Mouse (Mus musculus) thymus, adult 2 months (tissue): ENCODE data around the gene Tssk2. TPM values are rescaled to one million over a fixed set of nuclear protein-coding genes. Genes with fewer than 3 reads are reported as not detected.

Experiments used
- DNase-seq: peaks from one replicate; pipeline ENCODE4 v3.0.0; 2021
- H3K27ac ChIP-seq: fragments of 200-500 bp; 2 replicates; pipeline ENCODE4 v1.5.1; 2012; ENCODE audit warnings: low read length, control low read depth; ENCODE audit not compliant: control insufficient read depth, insufficient read depth
- H3K27me3 ChIP-seq: fragments of 200-500 bp; 2 replicates; pipeline ENCODE4 v1.6.1; 2012; ENCODE audit warnings: mild to moderate bottlenecking, low read length, moderate library complexity, mixed read lengths; ENCODE audit not compliant: control insufficient read depth, insufficient read depth
- H3K36me3 ChIP-seq: fragments of 200-500 bp; 2 replicates; pipeline ENCODE4 v1.6.1; 2012; ENCODE audit warnings: mild to moderate bottlenecking, low read length, moderate library complexity; ENCODE audit not compliant: control insufficient read depth, insufficient read depth
- H3K4me1 ChIP-seq: fragments of 200-500 bp; replicated peaks from 2 replicates; pipeline ENCODE4 v1.6.1; 2012; ENCODE audit warnings: low read length; ENCODE audit not compliant: control insufficient read depth, insufficient read depth
- H3K4me3 ChIP-seq: fragments of 200-500 bp; 2 replicates; pipeline ENCODE4 v1.5.1; 2012; ENCODE audit warnings: mild to moderate bottlenecking, low read length, control low read depth, moderate library complexity; ENCODE audit not compliant: control insufficient read depth, insufficient read depth
- CTCF ChIP-seq: fragments of 200-500 bp; IDR thresholded peaks from 2 replicates; pipeline ENCODE4 v1.5.1; 2012; ENCODE audit warnings: mild to moderate bottlenecking, control low read depth, low read length, moderate library complexity, borderline replicate concordance; ENCODE audit not compliant: control insufficient read depth, poor library complexity, insufficient read depth; ENCODE audit errors: extremely low read depth
- POLR2A ChIP-seq: fragments of 200-500 bp; IDR thresholded peaks from 2 replicates; pipeline ENCODE4 v1.6.1; 2012; ENCODE audit warnings: mild to moderate bottlenecking, low read length, control low read depth, moderate library complexity; ENCODE audit not compliant: control insufficient read depth, poor library complexity, insufficient read depth; ENCODE audit errors: extremely low read depth
- WGBS: fragments of 180-500 bp; shearing (Covaris S2); methylation state at CpG from one replicate; pipeline ENCODE4 v1.1.7; 2018; 5-methylcytosine and 5-hydroxymethylcytosine counted together
- polyA plus RNA-seq: library from polyadenylated mRNA; depleted of rRNA; stranded (reverse); fragments of >200 nt; gene quantifications from 2 replicates; pipeline ENCODE4 v1.2.3, GENCODE M21; 2012

Tssk2 gene
- polyA plus RNA-seq, 1 experiment: 0.35 TPM

GRCm38 (mm10) chr16:17892606-17893005 is 5.8 kb upstream of the Tssk2 start:
- no peak overlapping the region for H3K27ac ChIP-seq
- 62% methylated on average over 3 of the region's 3 CpGs for WGBS

GRCm38 (mm10) chr16:17893923-17894322 is 4.5 kb upstream of the Tssk2 start, which contains the start of gene Tssk1:
Gene Tssk1 (plus strand): TSS chr16:17894223.
- H3K4me3 ChIP-seq: no peak within 1 kb of the TSS
- no peak within 1 kb of the TSS for H3K27ac ChIP-seq
- H3K27me3 ChIP-seq: no peaks in the 10 kb centered on the region
- 91% methylated on average over 2 of the region's 2 CpGs for WGBS
- TF ChIP-seq CTCF (no peak), POLR2A (no peak)
- no peaks in the 10 kb centered on the region for H3K36me3 ChIP-seq
- no peak for DNase-seq
- peaks cover 12% of the 10 kb centered on the region for H3K4me1 ChIP-seq

More at GRCm38 (mm10) chr16:17892606-17893005, 5.8 kb upstream of the Tssk2 start:
- H3K4me3 ChIP-seq: no peak overlapping the region
- peaks cover 12% of the 10 kb centered on the region for H3K4me1 ChIP-seq
- DNase-seq: no peak
- H3K36me3 ChIP-seq: no peaks in the 10 kb centered on the region
- H3K27me3 ChIP-seq: no peaks in the 10 kb centered on the region
- TF ChIP-seq CTCF (no peak), POLR2A (no peak)

GRCm38 (mm10) chr16:17896091-17896490 is 2.3 kb upstream of the Tssk2 start:
- TF ChIP-seq POLR2A (no peak), CTCF (no peak)
- Histone ChIP-seq H3K27me3 (no peaks in the 10 kb centered on the region), H3K36me3 (peaks cover 4% of the 10 kb centered on the region), H3K4me3 (no peak overlapping the region), H3K27ac (no peak overlapping the region), H3K4me1 (no peaks in the 10 kb centered on the region)
- no peak for DNase-seq

GRCm38 (mm10) chr16:17911052-17911595 is 12.7 kb downstream of the Tssk2 start, which contains the start of gene Ess2:
Gene Ess2 (minus strand): TSS chr16:17911348.
- DNase-seq: peak; percentile 85
- peaks cover 10% of the 10 kb centered on the region for H3K36me3 ChIP-seq
- peak; percentile 65; the same call in 1 of the 2 replicates for TF ChIP-seq POLR2A
- TF ChIP-seq CTCF: peak; percentile 46; the same call in 1 of the 2 replicates
- WGBS: under 1% methylated on average over 35 of the region's 35 CpGs
- peaks cover 9% of the 10 kb centered on the region for H3K4me1 ChIP-seq
- peak within 1 kb of the TSS; percentile 73 for H3K4me3 ChIP-seq
- peaks cover 15% of the 10 kb centered on the region for H3K27me3 ChIP-seq
- no peak within 1 kb of the TSS for H3K27ac ChIP-seq

- 3% methylated on average over 102 of the region's 106 CpGs for WGBS
- peaks cover 9% of the 10 kb centered on the region for H3K4me1 ChIP-seq
- no peak within 1 kb of the TSS for H3K27ac ChIP-seq
- no peaks in the 10 kb centered on the region for H3K36me3 ChIP-seq
- TF ChIP-seq CTCF (no peak), POLR2A (no peak)
- peaks cover 15% of the 10 kb centered on the region for H3K27me3 ChIP-seq
- H3K4me3 ChIP-seq: 0 out of 2 replicates have a peak within 1 kb of the TSS, but pooled peaks have one; percentile 2
- DNase-seq: peak; percentile 18
Measured at GRCm38 (mm10) chr16:17914307-17915249, 16.1 kb downstream of the Tssk2 start, which contains the start of gene Gsc2. Gene Gsc2 (minus strand): TSS chr16:17915059.

GRCm38 (mm10) chr16:17920586-17920985 is 22.1 kb downstream of the Tssk2 start:
- WGBS: 91% methylated on average over 20 of the region's 20 CpGs
- TF ChIP-seq POLR2A (no peak), CTCF (no peak)
- DNase-seq: no peak
- Histone ChIP-seq H3K36me3 (no peaks in the 10 kb centered on the region), H3K27me3 (no peaks in the 10 kb centered on the region; the same call in 1 of the 2 replicates), H3K4me3 (no peak overlapping the region), H3K27ac (no peak overlapping the region), H3K4me1 (peaks cover 14% of the 10 kb centered on the region)
